Mouse (Mus musculus): ENCODE measurements around the gene Efna4.

DNA sequence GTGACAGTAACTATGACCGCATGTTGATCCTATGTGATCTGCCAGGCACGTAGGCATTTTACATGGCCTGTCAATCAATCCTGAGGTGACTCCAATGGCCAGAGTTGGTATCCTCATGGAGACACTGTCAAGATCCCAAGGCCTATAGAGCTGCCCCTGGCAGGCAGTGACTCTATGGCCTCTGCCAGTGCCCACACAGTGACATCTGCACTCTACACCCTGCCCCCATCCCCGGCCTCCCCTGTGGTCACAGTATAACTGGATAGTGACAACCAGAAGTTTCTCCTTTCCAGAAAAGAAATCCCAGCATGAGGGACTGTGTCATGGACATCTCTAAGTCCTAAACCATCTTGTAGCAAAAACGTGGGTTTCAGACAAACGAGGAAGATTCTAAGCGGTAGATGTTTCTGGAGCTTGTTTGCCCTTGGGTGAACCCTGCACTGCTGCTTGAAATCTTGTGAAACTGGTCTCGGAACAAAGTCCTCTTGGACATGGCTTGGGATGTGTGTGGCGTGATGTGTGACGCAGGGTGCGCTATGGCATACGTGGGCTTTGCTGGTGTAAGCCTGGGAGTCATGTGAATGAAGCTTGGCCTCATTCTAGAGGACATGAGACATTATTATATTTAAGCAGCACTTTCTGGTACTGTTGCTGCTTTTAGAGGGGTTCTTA lies 44.4 kb downstream of the Efna4 start:
- TF ChIP-seq POLR2A (IDR thresholded peaks at IDR 0.05; ENCODE audit: control insufficient read depth, low read depth, low read length) (no peak), CTCF (IDR thresholded peaks at IDR 0.05; ENCODE audit: control insufficient read depth, insufficient read depth, insufficient replicate concordance, low read depth, low read length) (no peak)

Measured in testis, adult 2 months (tissue).